Mouse (Mus musculus) small intestine, adult 2 months (tissue): Measurements from ENCODE around the gene Nckap5.

Experiments used
- CTCF ChIP-seq: fragments of 200-500 bp; IDR thresholded peaks from 2 replicates; pipeline ENCODE4 v1.5.1; 2012; ENCODE audit warnings: low read depth, mild to moderate bottlenecking, control low read depth, inconsistent platforms, low read length, moderate library complexity, mixed read lengths; ENCODE audit not compliant: insufficient replicate concordance, insufficient read length; ENCODE audit errors: extremely low read depth
- POLR2A ChIP-seq: fragments of 200-500 bp; IDR thresholded peaks from 2 replicates; pipeline ENCODE4 v1.6.1; 2012; ENCODE audit warnings: low read depth, mild to moderate bottlenecking, control low read depth, inconsistent platforms, low read length, moderate library complexity

- no peak for TF ChIP-seq CTCF
- TF ChIP-seq POLR2A = no peak
These were observed 621.5 kb downstream of the Nckap5 start for GRCm38 (mm10) chr1:126209131-126209530.
